Mouse (Mus musculus) C2C12 (cell line): ENCODE results near the gene Qrfp.

Experiments used
- CTCF ChIP-seq: IDR thresholded peaks from one replicate; pipeline ENCODE4 v1.5.1; 2011; ENCODE audit not compliant: control insufficient read depth, insufficient read depth, insufficient read length
- FOSL1 ChIP-seq: IDR thresholded peaks from one replicate; pipeline ENCODE4 v1.8.0; 2011; ENCODE audit warnings: mild to moderate bottlenecking, low read length; ENCODE audit not compliant: poor library complexity, insufficient read depth, severe bottlenecking
- MAX ChIP-seq: IDR thresholded peaks from one replicate; pipeline ENCODE4 v1.6.1; 2011; ENCODE audit warnings: mild to moderate bottlenecking, control low read depth
- USF1 ChIP-seq: IDR thresholded peaks from one replicate; pipeline ENCODE4 v1.6.1; 2011; ENCODE audit warnings: low read depth, mild to moderate bottlenecking, control low read depth, moderate library complexity

- TF ChIP-seq CTCF = no peak
- TF ChIP-seq FOSL1 = no peak
- TF ChIP-seq MAX = no peak
- TF ChIP-seq USF1 = no peak
Measured at GRCm38 (mm10) chr2:31845512-31845895, 35.1 kb upstream of the Qrfp start.
